Mouse (Mus musculus): Measurements from ENCODE around the gene Wnk4.

The Wnk4 gene

DNA sequence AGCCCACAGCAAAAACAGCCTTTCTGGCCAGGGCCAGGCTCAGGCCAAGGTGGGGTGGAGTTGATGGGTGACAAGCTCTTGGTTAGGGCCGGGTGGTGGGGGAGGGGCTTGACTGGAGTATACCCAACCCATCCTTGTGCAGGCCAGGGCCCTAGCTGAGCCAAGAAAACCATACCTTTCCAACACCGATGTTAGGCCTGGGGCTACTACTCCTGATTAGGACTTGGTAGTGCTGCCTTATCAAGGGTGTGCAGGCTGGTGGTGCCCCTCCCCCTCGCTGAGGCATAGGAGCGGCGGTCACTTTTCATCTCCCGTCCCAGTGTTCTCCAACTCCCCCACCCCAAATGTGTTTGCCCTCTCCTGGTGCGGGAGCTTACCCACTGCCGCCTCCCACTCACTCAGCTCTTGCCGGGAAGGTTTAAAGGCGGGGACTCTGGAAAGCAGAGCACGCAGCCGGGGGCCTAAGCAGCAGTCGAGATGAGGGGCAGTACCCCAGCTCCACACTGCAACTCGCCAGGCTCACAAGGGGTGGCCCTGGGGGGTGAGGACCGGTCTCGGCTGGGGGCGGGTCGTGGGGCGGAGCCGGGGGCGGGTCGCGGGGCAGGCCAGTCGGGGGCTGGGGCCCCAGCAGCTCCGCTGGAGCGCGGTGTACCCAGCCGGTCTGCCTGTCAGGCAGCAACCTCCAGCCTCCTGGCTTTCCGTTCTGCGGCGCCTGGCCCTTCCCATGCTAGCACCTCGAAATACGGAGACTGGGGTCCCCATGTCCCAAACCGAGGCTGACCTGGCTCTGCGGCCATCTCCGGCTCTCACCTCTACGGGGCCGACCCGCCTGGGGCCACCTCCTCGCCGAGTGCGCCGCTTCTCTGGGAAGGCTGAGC is at the start of gene Wnk4:
Gene Wnk4 (plus strand): TSS at position 620 of the 878 bp plus-strand sequence.
- peak; percentile 57 to 61 for DNase-seq (ENCODE audit: low spot score in 2 of 2)

DNA sequence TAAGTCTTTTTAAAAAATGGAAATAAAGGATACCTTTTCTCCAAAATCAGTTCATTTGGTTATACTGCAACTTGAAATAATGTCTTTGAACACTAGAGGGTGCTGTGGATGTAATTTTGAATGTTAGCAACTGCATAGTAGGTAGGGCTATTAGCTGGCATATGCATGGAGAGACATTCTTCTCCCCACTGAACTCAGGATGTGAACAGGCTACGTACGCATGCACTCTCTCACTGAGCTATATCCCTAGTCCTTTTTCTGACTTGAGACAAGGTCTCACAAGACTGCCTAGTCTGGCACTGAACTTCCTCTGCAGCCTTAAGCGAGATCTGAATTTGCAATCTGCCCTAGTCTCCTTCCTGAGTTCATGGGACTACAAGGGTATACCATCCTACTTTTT is 48.4 kb upstream of the Wnk4 start:
- DNase-seq (ENCODE audit: low spot score in 2 of 2) = peak; percentile 56 to 70

DNA sequence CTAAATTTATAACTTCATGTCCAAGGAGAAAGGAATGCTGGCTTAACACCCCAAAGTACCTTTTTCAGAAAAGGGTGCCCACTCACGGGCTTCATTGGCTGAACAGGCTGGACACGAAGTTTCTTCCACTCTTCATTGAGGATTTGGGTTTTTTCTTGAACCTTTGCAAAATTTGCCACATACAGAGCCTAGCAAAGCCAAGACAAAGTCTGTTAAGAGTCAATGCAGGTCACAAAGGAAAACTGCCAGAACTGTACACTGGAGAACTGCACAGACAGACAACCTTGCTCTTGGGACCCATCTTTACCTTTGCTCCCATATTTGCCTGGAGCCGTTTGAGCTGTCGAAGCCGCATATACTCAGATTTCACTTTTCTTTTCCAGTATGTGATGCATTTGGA is 43.4 kb upstream of the Wnk4 start:
- DNase-seq (ENCODE audit: low spot score in 2 of 2) = no peak

DNA sequence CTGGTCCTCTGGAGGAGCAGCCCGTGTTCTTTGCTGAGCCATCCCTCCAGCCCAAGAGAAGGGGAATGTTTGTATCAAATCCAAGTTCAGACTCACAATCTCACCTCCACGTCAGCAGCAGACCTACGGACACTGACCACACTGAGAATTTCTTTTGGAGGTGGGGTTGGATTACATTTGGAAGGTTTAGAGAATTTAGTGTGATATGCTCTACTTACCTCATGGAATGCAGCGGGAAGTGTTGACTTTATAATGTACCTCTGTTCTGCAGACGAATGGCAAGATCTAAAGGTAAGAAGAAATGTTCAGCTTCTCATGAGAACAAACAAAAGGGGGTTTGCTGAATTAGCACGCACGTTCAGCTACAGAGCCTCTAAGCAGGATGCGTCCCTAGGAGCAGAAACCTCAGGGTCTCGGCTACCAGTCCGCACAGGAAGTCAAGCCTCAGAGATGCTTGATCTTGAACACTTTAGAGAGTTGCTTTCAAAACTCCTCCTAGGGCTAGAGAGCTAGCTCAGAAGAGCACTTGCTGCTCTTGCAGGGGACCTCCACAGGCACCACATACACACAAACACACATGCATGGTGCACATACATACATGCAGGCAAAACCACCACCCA is 41.8 kb upstream of the Wnk4 start:
- DNase-seq (ENCODE audit: low spot score in 2 of 2) = no peak

DNA sequence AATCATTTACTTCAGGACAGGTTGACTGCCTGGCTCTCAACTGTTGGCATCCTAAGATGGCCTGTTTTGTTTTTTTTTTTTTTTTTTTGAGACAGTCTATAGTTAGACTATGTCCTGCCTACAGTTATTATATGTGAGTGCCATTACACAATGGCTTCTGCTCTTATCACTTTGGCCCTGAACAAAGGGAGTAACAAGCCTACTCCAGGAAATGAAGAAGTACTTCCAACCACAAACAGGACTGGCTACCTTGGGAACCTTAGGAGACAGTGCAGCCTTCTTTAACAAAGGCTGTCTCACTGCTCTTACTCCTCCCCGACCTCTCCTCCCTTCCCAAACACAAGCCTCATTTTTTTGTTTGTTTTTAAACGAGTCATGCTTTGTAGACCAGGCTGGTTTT is 39.5 kb upstream of the Wnk4 start:
- DNase-seq (ENCODE audit: low spot score in 2 of 2) = no peak

DNA sequence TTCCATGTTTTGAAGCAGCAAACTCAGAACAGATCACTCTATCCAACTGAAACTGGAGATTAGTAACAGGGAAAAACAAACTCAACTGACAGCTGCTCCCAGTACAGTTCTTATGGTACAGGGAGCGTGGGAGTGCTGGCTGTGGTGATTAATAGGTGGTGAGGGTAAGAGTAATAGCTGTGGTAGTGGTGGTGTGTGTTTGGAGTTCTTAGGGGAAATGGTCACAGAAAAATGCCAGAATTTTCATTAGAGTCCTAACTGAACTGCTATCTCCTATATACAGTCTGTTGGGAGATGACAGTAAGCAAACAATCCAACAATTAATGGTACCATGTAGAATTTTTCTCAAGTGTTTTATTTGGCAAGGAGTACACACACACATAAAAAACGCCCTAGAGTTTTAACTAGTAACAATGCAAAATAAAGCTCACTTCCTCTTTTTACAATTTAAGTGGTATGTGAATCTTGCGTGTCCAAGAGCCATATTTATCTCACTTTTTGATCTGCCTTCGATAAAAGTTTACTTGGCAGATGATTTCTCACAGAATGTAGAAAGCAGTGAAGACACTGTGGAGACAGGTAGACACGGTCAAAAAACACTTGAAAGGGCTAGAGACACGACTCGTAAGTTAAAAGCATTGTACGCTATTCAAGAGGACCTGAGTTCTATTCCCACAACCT is 38.9 kb upstream of the Wnk4 start:
- DNase-seq (ENCODE audit: low spot score in 2 of 2) = no peak

DNA sequence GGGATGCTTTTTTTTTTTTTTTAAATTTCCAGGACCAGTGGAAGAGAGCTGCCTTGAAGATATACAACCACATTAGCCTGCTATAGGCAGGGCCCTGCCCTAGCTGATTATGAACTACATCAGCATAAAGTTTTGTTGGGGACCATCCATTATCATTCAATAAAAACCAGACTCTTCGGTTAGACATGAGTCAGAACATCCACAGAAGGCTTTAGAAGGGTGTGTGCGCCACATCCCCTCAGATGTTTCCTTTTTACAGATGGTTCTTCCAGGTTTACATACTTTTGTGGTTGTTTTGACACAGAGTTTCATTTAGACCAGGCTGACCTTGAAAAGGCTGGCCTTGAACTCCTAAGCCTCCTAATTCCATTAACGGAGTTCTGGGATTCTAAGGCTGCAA is 36.0 kb upstream of the Wnk4 start:
- DNase-seq (ENCODE audit: low spot score in 2 of 2) = no peak

DNA sequence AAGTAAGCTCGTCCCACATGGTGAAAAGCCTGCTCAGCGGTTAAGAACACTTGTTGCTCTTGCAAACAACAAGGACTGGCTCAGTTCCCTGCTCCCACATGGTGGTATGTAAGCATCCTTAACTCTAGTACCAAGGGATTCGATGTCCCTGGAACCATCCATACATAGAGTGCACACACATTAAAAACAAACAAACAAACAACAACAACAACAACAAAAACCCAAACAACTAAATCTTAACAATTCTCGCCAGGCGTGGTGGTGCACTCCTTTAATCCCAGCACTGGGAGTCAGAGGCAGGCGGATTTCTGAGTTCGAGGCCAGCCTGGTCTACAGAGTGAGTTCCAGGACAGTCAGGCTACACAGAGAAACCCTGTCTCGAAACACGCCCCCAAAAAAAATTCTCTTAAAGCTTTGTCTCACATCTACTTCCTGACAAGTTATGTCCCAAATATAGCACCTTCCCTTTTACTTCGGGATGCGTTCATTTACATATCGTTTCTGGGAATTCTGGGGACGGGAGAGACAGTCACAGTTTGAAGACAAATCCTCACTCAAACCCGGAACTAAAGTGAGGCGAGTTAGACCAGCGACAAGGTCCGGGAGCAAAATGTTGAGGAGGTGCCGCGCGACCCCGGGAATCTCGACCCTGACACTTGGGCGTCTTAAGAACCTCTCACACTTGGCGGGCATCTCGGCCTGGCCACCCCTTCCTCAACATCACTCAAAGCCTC is 34.9 kb upstream of the Wnk4 start:
- no peak for DNase-seq (ENCODE audit: low spot score in 2 of 2)

DNA sequence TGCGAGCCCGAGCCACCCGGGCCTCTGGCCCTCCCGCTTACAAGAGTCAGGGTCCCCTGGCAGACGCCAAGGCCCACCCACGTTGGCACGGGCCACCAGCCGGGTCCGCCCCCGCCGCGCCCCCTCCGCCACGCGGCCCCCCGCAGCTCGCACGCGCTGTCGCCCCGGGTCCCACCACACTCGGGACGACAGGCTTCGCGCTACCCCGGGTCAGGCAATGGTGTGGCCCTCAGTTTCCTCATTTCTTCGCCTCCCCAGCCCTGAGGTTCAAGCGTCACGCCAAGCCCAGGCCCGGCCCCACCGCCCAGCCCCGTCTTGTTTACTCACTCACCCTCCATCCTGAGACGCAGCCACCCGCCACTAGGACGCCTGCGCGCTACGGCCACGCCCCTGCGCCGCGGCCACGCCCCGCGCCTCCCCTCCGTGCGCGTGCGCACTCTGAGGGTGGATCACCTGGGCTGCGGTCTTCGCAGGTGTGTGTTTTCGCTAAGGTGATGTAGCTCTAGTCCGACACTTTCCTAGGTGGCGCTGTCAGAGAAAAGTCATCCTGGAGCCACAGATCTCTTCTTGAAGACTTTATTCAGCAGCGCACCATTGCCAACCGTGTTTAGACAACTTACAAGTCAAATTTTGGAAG is 34.2 kb upstream of the Wnk4 start, which contains the start of gene Ezh1:
Gene Ezh1 (minus strand): TSS at position 399 of the 637 bp plus-strand sequence.
- peak; percentile 92 to 94 for DNase-seq (ENCODE audit: low spot score in 2 of 2)

DNA sequence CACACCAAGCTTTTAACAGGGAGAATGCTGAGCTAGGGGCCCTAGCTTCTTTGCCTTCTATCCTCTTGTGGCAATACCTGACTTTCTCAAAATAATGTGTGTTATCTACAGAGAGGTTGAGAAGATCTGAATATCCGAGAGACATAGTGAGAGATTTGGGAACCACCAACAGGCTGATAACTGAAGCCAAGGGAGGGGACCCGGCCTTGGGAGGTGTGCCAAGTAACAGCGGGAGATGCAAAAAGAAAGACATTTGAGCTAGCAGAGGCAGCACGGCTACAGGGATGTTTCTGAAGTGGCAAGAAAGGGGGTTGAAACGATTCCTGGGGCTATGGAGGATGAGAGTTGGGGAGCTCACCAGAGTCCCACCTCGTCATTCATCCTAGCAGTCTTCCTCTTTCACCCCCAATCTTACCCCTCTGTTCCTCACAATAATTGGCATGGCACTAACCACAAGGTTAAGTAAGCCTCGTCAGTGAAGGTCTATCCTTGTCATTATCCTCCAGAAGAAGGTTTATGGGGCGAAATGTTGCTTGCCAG is 30.9 kb upstream of the Wnk4 start:
- DNase-seq (ENCODE audit: low spot score in 2 of 2) = peak; percentile 28 to 50

DNA sequence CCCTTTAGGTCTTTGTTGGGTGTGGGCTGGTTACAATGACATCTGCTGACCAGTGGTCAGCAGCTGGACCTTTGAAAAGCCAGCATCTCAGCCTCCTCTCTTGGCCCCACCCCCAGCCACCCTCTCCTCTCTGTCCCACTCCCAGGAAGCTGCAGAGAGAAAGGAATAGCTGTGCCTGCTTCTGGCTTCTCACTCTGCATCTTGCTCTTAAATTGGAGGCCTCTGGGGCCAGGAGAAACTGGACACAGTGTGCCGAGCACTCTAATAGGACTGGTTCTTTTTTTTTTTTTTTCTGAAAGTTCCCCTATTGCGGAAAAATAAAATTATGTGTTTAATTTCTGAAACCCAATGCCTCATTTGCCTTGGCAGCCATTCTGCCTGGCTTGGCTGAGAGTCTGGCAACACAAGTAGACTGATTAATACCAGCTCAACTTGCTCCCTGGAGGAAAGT is 30.3 kb upstream of the Wnk4 start:
- peak; percentile 73 to 79 for DNase-seq (ENCODE audit: low spot score in 2 of 2)

DNA sequence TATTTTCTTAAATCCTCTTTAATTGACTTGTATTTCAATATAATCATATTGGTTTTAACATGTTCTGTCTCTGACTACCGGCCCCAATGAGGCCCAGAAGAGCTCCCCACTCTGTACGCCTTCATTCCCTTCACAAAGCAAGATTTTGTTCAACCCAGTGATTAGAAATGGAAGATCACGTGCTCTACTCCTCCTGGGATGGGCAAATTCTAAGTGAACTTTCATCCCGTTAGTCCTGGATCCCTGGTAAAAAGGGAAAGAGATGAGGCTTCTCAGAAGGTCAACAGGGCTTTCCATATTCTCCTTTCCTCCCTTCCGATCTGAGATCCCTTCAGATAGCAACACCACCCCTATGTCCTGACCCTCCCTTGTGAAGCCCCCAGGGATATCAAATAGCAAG is 29.8 kb upstream of the Wnk4 start:
- no peak for DNase-seq (ENCODE audit: low spot score in 2 of 2)

DNA sequence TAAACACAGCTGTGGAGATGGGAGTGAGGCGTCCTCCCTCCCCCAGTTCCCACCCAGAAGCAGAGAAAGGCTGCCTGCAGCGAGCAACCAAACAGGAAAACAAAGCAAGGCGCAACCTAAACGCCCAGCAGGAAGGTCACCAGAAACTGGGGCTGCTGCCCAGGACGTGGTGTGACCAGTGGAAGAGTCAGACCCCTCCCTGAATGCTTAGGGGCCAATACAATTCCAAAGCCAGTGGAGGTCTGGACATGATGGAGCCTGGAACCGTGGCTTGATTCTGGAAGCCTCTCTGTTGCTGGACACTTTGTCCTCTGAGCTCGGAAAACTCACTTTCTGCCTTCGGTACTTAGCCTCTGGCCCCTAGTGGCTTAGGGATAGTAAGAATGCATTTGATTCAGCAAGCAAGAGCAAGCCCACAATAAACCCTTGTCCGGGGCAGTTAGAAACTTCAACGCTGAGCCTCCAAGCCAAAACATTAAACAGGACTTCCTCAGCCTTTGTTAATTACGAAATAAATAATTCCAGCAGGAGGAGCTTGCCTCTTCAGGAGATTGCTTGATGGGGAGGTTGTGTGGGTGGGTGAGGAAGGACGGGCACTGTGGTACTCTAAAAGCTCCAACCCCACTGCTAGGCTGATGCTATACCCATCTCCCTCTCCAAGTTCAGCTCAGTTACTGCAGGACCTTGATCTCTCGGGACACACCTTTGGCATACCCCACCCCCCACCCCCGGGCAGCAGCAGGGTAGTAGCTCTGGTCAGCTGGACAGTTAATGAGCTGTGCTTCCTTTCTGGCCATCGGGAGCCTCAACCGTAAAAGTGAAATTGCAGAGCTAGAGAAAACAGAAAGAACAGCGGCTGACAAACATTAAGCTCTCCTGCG is 29.1 kb upstream of the Wnk4 start:
- peak; percentile 89 to 94 for DNase-seq (ENCODE audit: low spot score in 2 of 2)

DNA sequence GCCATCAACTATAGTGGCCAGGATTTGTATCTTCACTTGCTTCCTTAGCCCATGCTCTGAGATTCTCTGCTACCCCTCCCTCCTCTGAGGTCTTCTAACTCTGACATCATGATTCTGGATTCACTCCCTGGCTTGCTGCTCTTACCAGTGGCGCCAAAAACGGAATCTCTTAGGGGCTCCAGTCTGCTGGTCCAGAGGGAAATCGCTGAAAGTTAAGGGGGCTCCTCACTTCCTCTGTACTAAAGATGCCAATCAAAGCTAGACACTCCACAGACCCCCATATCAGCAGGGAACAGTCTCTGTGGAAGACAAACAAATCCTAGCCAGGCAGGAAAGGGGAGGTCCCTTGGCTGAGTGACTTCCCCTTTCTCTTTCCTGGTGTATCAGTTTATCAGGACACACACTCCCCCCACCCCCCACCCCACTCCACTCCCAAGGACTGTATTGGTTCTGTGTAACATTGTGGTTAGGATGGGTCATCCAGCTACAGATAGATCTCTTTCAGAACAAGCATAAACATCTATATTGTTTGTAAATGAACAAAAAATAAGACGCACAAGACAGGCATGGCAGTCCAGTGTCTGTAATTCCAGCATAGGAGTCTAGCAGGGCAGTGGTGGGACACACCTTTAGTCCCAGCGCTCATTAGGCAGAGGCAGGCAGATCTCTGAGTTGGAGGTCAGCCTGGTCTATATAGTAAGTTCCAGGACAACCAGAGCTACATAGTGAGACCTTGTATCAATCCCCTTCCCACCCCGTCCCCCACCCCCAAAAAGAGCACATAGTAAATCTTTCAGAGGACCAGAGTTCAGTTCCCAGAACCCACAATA is 28.1 kb upstream of the Wnk4 start:
- peak; percentile 82 to 83 for DNase-seq (ENCODE audit: low spot score in 2 of 2)

DNA sequence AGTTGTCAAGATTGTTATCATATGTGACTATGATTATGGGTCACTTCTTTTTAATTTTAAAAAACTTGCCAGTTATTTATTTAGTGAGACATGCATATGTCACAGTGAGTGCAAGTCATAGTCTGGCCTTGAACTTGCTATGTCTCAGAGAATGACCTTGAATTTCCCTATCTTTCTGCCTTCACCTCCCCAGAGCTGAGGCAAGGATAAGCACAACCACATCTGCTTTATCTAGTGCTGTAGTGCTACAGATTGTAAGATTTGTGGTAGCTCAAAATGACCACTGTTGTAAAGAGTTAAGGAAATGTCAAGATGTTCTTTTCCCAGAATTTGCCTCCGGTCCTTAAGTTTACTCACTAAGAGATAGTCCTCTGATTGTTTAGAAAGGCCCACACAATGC is 27.1 kb upstream of the Wnk4 start:
- DNase-seq (ENCODE audit: low spot score in 2 of 2) = no peak

DNA sequence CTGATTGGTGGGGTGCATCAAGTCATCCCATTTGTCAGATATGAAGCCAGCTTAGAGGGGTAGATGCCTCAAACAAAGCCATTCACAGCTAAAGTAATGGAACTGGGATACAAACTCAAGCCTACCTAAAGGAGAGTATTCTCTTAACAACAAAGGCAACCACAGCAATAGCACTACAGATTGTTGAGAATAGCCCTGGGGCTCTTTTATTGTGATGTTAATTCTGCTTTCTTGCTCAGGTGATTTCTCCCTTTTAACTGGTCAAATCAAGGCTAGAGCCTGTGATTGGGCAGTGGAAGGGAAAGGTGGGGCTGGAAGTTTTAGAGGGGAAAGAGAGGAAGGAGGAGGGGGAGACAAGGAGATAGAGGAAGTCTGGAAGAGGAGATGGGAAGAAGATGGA is 26.2 kb upstream of the Wnk4 start:
- DNase-seq (ENCODE audit: low spot score in 2 of 2) = no peak

DNA sequence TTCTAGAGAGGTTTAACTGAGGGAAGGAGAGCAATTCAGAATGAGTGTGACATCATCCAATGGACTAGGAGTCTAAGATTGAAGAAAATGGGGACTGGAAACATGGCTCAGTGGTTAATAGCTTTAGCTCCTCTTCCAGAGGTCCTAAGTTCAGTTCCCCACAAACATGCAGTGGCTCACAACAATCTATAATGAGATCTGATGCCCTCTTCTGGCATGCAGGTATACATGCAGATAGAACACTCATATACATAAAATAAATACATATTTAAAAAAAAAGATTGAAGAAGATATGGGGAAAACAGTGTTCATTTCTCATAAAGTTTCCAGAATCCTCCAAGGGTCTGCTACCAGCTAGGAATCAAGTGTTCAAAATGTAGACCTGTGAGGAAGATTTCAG is 24.9 kb upstream of the Wnk4 start:
- no peak for DNase-seq (ENCODE audit: low spot score in 2 of 2)

DNA sequence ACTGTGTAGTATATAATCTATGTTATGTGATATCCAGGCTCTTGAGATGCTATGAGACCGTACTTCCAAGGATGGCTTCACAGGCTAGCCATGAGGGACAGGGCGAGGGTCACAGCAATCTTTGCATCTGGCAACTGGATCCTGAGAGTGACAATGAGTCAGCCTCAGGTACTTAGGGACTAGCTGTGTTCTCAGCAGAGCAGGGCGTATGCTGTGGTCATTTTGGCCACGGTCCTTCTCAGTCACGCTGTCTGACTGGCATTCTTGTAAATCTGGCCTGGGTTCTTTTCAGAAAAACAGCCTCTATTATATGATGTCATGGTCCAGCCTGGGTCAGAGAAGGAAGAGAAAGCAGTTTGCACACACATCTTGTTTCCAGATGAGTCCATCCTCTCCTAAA is 23.6 kb upstream of the Wnk4 start:
- peak in 1 of 2 experiments; percentile 17 for DNase-seq (ENCODE audit: low spot score in 2 of 2)

DNA sequence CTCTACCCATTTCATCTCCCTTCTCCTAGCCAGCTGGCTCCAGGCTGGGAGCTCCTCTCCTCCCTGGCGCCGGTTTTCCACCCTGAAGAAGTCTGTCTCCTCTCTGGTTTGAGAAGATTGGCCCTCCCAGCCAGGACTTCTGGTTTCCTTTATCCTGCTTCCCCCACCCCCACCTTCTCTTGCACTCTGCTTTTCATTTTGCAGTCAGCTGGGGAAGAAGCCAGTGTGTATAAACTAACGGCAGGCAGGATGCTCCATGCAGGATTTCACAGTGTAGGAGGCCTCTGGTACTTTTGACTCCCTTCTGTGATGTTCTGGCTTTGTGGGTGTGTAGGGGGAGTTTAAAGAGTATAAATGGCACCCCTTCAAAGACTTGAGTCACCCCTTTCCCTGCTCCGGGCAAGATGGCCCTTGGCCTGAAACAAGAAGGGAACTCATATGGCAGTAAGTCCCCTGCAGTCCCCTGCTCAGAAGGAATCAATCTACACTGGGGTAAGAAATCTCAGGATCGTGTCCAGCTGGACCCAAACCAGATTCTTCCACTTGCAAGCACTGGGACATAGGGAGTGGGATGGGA is 22.2 kb upstream of the Wnk4 start:
- DNase-seq (ENCODE audit: low spot score in 2 of 2) = peak; percentile 24 to 36

Data from heart, adult 9 months (tissue).